Mouse (Mus musculus) lung, postnatal 0 days (tissue): ENCODE measurements around the gene Ccdc91. TPM values are rescaled to one million over a fixed set of nuclear protein-coding genes. Genes with fewer than 3 reads are reported as not detected.

Experiments used
- ATAC-seq: fragments of 200-750 bp; cut with Nextera tagmentation; 2 replicates; pipeline ENCODE4 v1.8.0; 2017; ENCODE audit warnings: moderate library complexity
- DNase-seq: peaks from one replicate; pipeline ENCODE4 v3.0.0-alpha.2; 2016; ENCODE audit warnings: low spot score
- H3K27ac ChIP-seq: fragments of 300-500 bp; sonication (generic); 2 replicates; pipeline ENCODE4 v1.5.1; 2014; ENCODE audit warnings: antibody characterized with exemption, mild to moderate bottlenecking, low read length, mixed read lengths
- H3K27me3 ChIP-seq: fragments of 300-500 bp; sonication (generic); replicated peaks from 2 replicates; pipeline ENCODE4 v1.6.1; 2014; ENCODE audit warnings: low read length, mixed read lengths; ENCODE audit not compliant: insufficient read depth
- H3K36me3 ChIP-seq: fragments of 300-500 bp; sonication (generic); 2 replicates; pipeline ENCODE4 v1.6.1; 2014; ENCODE audit warnings: low read length, mixed read lengths; ENCODE audit not compliant: insufficient read depth
- H3K4me1 ChIP-seq: fragments of 300-500 bp; sonication (generic); 2 replicates; pipeline ENCODE4 v1.6.1; 2014; ENCODE audit warnings: antibody characterized with exemption, low read depth, low read length, mixed read lengths; ENCODE audit not compliant: insufficient read depth
- H3K4me2 ChIP-seq: fragments of 300-500 bp; sonication (generic); replicated peaks from 2 replicates; pipeline ENCODE4 v1.6.1; 2014; ENCODE audit warnings: low read depth, mild to moderate bottlenecking, low read length, moderate library complexity, mixed read lengths
- H3K4me3 ChIP-seq: fragments of 300-500 bp; sonication (generic); 2 replicates; pipeline ENCODE4 v1.5.1; 2014; ENCODE audit warnings: low read depth, low read length
- H3K9ac ChIP-seq: fragments of 300-500 bp; sonication (generic); replicated peaks from 2 replicates; pipeline ENCODE4 v1.6.1; 2014; ENCODE audit warnings: low read depth, mild to moderate bottlenecking
- H3K9me3 ChIP-seq: fragments of 300-500 bp; sonication (generic); 2 replicates; pipeline ENCODE4 v1.6.1; 2016; ENCODE audit warnings: low read length, mixed read lengths
- CTCF ChIP-seq: IDR thresholded peaks from 2 replicates; pipeline ENCODE4 v1.5.1; 2016; ENCODE audit warnings: antibody characterized with exemption, mild to moderate bottlenecking
- EP300 ChIP-seq: IDR thresholded peaks from 2 replicates; pipeline ENCODE4 v1.6.1; 2016; ENCODE audit warnings: antibody characterized with exemption, mild to moderate bottlenecking, control low read depth
- WGBS: fragments of 180-500 bp; shearing (Covaris S2); extraction: QIAGEN DNeasy Blood & Tissue Kit; methylation state at CpG from one replicate; pipeline ENCODE4 v1.1.7; 2014; 5-methylcytosine and 5-hydroxymethylcytosine counted together
- polyA plus RNA-seq: library from polyadenylated mRNA; unstranded; fragments of >200 nt; fragmentation: Nextera tagmentation; extraction: Ambion mirVana; gene quantifications from 2 replicates; pipeline ENCODE4 v1.2.1, GENCODE M21; 2015

The Ccdc91 gene
- polyA plus RNA-seq, 1 experiment from 2014 or later = 23.9 TPM

GRCm38 (mm10) chr6:147490120-147490519 lies 14.5 kb downstream of the Ccdc91 start:
- no peak overlapping the region for H3K27ac ChIP-seq
- no peaks in the 10 kb centered on the region for H3K4me1 ChIP-seq
- H3K4me2 ChIP-seq = no peak overlapping the region
- H3K4me3 ChIP-seq = no peak overlapping the region
- 93% methylated on average over 3 of the region's 3 CpGs for WGBS
- no peak for TF ChIP-seq EP300
- no peak for TF ChIP-seq CTCF
- H3K9me3 ChIP-seq = no peaks in the 10 kb centered on the region
- no peak for ATAC-seq
- H3K9ac ChIP-seq = no peak overlapping the region
- H3K36me3 ChIP-seq = no peaks in the 10 kb centered on the region
- no peak for DNase-seq
- H3K27me3 ChIP-seq = no peaks in the 10 kb centered on the region

- Histone ChIP-seq H3K4me3 (no peak overlapping the region), H3K4me2 (no peak overlapping the region), H3K27ac (no peak overlapping the region), H3K27me3 (no peaks in the 10 kb centered on the region), H3K9me3 (no peaks in the 10 kb centered on the region), H3K36me3 (no peaks in the 10 kb centered on the region), H3K4me1 (no peaks in the 10 kb centered on the region), H3K9ac (no peak overlapping the region)
- no peak for DNase-seq
- TF ChIP-seq CTCF (no peak), EP300 (no peak)
- 85% methylated on average over 4 of the region's 4 CpGs for WGBS
- no peak for ATAC-seq
Observed at GRCm38 (mm10) chr6:147492551-147492950, 16.9 kb downstream of the Ccdc91 start.

- TF ChIP-seq EP300 (no peak), CTCF (no peak)
- no peaks in the 10 kb centered on the region for H3K4me1 ChIP-seq
- no peaks in the 10 kb centered on the region for H3K27me3 ChIP-seq
- H3K4me2 ChIP-seq = no peak overlapping the region
- H3K27ac ChIP-seq = no peak overlapping the region
- 84% methylated on average over 3 of the region's 3 CpGs for WGBS
- H3K4me3 ChIP-seq = no peak overlapping the region
- ATAC-seq (no peak), DNase-seq (no peak)
- no peaks in the 10 kb centered on the region for H3K9me3 ChIP-seq
- no peak overlapping the region for H3K9ac ChIP-seq
- no peaks in the 10 kb centered on the region for H3K36me3 ChIP-seq
Observed at GRCm38 (mm10) chr6:147501439-147501838, 25.8 kb downstream of the Ccdc91 start.

GRCm38 (mm10) chr6:147506074-147506473 lies 30.4 kb downstream of the Ccdc91 start:
- H3K27ac ChIP-seq = no peak overlapping the region
- TF ChIP-seq EP300 (no peak), CTCF (no peak)
- no peak overlapping the region for H3K4me3 ChIP-seq
- WGBS = 51% methylated on average over 9 of the region's 9 CpGs
- H3K4me1 ChIP-seq = no peaks in the 10 kb centered on the region
- no peaks in the 10 kb centered on the region for H3K36me3 ChIP-seq
- H3K9me3 ChIP-seq = no peaks in the 10 kb centered on the region
- H3K4me2 ChIP-seq = 0 out of 2 replicates have a peak overlapping the region, but pooled peaks have one; percentile 14
- DNase-seq (peak; percentile 20), ATAC-seq (no peak)
- H3K27me3 ChIP-seq = no peaks in the 10 kb centered on the region
- no peak overlapping the region for H3K9ac ChIP-seq

GRCm38 (mm10) chr6:147506496-147506895 lies 30.9 kb downstream of the Ccdc91 start:
- DNase-seq = peak; percentile 7
- no peak overlapping the region for H3K9ac ChIP-seq
- no peaks in the 10 kb centered on the region for H3K36me3 ChIP-seq
- TF ChIP-seq CTCF = no peak
- TF ChIP-seq EP300 = no peak
- no peaks in the 10 kb centered on the region for H3K9me3 ChIP-seq
- ATAC-seq = no peak
- H3K4me2 ChIP-seq = 0 out of 2 replicates have a peak overlapping the region, but pooled peaks have one; percentile 14
- H3K4me1 ChIP-seq = no peaks in the 10 kb centered on the region
- H3K4me3 ChIP-seq = no peak overlapping the region
- 63% methylated on average over 10 of the region's 10 CpGs for WGBS
- H3K27ac ChIP-seq = no peak overlapping the region
- no peaks in the 10 kb centered on the region for H3K27me3 ChIP-seq

GRCm38 (mm10) chr6:147507186-147507585 lies 31.6 kb downstream of the Ccdc91 start:
- TF ChIP-seq EP300 (no peak), CTCF (no peak)
- Histone ChIP-seq H3K4me3 (no peak overlapping the region), H3K36me3 (no peaks in the 10 kb centered on the region), H3K9ac (no peak overlapping the region), H3K9me3 (no peaks in the 10 kb centered on the region), H3K4me2 (no peak overlapping the region), H3K27ac (no peak overlapping the region), H3K27me3 (no peaks in the 10 kb centered on the region), H3K4me1 (no peaks in the 10 kb centered on the region)
- 85% methylated on average over 6 of the region's 6 CpGs for WGBS
- ATAC-seq (no peak), DNase-seq (no peak)

GRCm38 (mm10) chr6:147510516-147510915 lies 34.9 kb downstream of the Ccdc91 start:
- TF ChIP-seq CTCF (no peak), EP300 (no peak)
- no peak for DNase-seq
- ATAC-seq = no peak
- H3K36me3 ChIP-seq = no peaks in the 10 kb centered on the region
- no peaks in the 10 kb centered on the region for H3K27me3 ChIP-seq
- no peaks in the 10 kb centered on the region for H3K4me1 ChIP-seq
- 94% methylated on average over 2 of the region's 2 CpGs for WGBS
- no peak overlapping the region for H3K4me3 ChIP-seq
- no peaks in the 10 kb centered on the region for H3K9me3 ChIP-seq
- no peak overlapping the region for H3K27ac ChIP-seq
- H3K9ac ChIP-seq = no peak overlapping the region
- H3K4me2 ChIP-seq = no peak overlapping the region
